Mouse (Mus musculus) R1 (cell line): ENCODE measurements around the gene Igfbp3.

Source experiments
- DNase-seq: peaks from one replicate; pipeline ENCODE4 v3.0.0-alpha.2; 2018; ENCODE audit warnings: low read depth, low spot score

The Igfbp3 gene

DNA sequence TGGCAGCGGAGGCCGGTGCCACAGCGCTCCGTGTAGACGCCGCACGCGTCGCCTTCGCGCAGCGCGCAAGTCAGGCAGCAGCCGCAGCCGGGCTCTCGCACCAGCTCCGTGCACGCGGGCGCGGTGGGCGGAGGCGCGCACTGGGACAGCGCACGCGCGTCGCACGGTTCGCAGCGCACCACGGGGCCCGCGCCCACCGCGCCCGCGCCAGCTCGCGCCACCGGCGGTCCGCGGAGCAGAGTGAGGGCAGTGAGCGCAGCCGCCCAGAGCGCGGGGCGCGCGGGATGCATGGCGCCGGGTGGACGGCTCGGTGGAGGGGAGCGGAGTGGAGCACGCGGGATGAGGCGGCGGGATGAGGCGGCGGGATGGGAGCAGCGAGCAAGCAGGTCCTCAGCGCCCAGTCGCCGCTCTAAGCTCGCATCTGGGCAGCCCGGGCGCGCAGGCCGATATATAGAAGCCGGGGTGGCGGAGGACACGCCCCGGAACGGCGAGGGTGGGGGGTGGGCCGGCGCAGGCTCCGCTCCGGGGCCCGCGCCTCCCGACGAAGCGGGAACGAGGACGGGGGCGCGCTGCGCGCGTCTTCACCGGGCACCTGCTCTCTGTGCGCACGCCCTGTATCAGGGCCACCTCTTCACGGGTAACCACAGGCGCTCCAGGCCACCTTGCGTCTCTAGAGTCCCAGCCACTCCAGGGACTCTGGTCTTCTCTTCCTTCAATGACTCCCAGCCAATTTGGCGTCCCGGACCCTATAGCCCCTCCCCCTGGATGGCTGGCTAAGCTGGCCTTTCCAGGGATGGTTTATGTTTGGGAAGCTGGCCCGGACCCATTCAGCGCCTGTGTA is at the start of gene Igfbp3:
Gene Igfbp3, minus strand, starts transcription at position 423 of the 841 bp plus-strand sequence.
- peak; percentile 69 for DNase-seq

DNA sequence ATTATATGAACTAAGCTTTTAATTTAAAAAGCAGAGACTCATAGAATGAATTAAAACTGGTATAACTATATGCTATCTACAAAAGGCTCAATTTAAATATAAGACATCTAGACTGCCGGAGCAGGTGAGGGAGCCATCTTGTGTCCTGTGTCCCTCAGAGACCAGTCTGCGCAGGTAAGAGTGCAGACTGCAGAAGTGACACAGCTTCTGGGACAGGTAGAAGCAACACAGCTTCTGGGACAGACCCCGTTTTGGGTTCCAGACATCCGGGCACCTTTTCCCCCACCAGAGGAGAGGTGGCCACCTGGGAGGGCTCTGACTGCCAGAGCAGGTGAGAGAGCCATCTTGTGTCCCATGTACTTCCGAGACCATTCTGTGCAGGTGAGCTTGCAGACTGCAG is 37.1 kb upstream of the Igfbp3 start:
- no peak for DNase-seq

DNA sequence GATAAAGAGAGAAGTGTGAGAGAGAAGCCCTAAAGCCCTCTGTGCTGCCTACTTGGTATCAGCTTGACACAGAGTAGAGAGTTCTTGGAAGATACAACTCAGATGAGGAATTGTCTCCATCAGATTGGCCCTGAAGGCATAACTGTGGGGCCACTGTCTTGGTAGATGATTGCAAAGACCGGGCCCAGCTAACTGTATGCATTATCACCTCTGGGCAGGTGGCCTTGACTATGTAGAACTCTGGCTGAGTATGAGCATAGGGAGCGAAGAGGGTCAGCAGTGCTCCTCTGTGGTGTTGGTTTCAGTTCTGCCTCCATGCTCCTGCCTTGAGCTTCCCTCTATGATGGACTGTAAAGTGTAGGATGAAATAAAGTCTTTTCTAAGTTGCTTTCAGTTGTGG is 36.7 kb upstream of the Igfbp3 start:
- no peak for DNase-seq

DNA sequence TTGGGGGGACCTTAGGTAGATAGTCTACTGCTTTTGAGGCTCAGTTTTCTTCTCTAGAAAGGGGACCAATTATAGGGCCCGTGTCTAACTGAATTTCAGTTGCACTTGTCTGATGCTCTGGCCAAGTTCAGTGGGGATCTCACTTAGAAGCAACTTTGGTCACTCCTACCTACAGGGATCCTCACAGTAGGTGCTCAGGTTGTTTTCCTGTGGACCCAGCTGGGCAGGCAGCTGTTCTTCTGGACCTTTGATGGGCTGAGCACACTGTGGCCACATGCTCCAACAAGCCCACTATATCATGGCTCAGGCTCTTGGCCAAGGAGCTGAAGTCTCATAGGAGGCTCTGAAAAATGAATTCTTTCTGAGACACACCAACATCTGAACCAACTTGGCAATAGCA is 31.1 kb upstream of the Igfbp3 start:
- DNase-seq: no peak

DNA sequence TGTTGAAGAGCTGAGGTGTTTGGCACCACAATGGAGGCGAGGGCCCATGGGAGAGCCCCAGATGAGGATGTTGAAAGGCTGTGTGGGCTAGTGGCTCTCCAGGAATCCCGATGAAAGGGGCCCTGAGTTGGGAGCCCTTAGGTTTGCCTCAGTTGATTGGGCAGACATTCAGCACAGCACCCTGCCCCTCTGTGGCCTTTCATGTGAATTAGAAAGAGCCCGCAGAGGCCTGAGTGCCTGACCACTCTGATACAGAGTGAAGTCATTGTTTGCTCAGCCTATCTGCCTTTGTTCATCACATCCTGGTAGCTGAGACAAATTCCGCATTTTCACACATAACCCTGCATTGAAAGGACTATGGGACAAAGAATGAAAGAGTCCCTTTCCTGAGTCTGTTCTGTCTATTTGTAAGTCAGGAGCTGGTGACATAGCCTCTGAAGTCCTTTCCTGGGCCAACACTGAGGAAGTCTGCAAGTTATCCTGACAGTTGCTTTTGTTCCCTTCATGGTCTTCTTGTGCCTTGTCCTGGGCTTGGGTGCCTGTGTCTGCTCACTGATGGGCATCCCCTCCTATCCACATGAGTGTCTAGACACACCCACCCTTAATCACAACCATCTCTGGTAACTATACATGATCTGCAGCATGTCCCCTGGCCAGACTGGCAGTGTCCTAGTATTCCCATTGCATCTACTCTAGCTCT is 25.5 kb upstream of the Igfbp3 start:
- DNase-seq: no peak

GRCm38 (mm10) chr11:7238546-7238945 is 24.8 kb upstream of the Igfbp3 start:
- no peak for DNase-seq

GRCm38 (mm10) chr11:7237712-7238111 is 24.0 kb upstream of the Igfbp3 start:
- DNase-seq: no peak

GRCm38 (mm10) chr11:7236751-7237150 is 23.0 kb upstream of the Igfbp3 start:
- DNase-seq: no peak

DNA sequence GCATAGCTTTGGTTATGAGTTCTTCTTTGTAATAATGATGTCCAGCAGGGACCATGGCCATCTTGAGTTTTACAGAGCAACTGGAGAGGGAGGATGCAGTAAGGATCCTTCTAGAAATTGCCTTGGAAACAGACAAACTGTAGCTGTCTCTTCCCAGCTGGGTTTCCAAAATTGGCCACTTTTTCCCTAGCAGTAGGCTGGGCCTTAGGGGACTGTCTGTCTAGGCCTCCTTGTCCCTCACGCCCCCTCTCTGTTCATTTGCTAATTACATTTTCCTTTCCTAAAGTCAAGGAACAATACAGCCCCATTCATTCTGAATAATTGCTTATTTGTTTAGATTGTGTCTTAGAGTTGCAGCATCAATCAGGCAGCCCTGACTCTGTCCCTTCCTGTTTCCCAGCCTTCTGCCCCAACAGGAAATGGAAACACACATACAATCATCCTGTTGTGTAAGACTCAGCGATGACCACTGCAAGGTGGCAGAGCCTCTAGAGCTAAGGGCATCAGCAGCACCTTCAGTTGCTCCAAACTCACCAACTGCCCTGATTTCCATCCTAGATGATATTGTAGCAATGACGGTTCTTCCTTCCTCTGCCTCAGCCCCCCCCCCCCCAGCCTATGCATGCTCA is 21.4 kb upstream of the Igfbp3 start:
- peak; percentile 28 for DNase-seq

GRCm38 (mm10) chr11:7234436-7234835 is 20.7 kb upstream of the Igfbp3 start:
- no peak for DNase-seq

- DNase-seq: no peak
Measured at GRCm38 (mm10) chr11:7233333-7233732, 19.6 kb upstream of the Igfbp3 start.

DNA sequence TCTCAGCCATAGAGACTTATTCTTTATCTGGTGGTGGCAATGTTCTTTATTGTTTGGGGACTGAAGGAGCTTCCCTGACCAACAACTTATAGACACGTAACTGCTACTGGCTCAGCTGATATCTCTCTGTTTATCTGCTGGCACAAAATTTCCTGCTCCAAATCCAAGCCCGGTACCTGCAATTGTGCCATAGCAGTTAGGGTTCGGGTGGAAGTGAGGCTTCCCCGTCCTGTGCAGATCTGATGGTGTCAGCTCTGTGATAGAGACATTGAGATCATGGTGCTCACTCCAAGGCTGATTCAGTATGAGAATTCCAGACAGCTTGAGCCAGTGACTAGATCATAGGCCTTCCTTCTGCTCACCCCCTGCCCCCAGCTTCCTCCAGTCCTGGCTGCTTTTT is 18.2 kb upstream of the Igfbp3 start:
- DNase-seq: no peak

- DNase-seq: no peak
Measured at GRCm38 (mm10) chr11:7230000-7230399, 16.3 kb upstream of the Igfbp3 start.

DNA sequence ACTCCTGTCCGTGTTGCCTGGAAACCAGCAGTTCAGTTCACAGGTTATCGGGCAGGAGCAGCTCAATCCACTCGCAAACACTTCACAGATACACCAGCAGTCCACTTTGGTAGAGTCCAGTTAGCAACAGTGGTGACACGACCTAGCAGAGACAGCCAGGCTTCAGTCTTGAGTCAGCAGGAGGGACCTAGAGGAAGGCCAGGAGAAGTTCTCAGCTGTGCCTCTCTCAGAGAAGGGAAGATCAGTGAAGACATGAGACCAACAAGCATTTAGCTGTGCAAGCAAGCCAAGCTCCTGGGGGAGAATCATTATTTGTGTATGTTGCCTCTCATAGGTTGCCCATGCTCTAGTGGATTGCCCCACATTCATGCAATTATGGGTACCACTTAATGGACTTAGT is 14.4 kb upstream of the Igfbp3 start:
- no peak for DNase-seq

DNA sequence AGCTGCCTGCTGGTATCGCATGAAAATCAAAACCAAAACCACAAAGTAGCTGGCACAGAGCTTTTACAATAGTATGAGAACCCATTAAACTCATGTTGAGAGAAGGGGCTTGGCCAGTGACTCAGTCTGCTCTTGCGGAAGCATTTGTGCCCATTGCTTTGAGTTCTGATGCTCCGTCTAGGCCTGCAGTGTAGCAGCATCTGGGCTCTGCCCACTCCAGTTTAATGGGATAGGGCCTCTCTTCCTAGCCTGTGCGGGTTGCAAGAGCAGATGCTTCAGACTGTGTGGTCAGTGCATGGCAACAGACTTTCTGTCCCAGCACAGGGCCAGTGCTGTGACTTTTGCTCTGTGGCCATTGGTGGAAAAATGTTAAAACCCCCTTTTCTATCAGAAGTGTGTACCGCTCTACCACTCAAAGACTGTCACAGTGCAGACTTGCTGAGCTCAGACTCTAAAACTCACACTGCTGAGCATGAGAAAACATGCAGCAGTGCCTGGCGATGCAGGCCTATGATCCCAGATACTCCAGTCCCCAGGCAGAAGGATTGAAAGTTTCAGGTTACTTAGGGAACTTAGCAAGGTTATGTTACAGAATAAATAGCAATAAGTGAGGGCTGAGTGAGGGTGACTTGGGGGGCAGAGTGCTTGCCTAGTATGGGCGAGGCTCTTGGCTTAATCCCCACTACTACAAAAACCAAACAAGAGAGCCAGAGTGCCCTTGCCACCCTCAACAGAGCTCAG is 13.3 kb upstream of the Igfbp3 start:
- DNase-seq: no peak

GRCm38 (mm10) chr11:7226200-7226599 is 12.5 kb upstream of the Igfbp3 start:
- DNase-seq: no peak

- peak; percentile 73 for DNase-seq
Measured at GRCm38 (mm10) chr11:7221826-7222225, 8.1 kb upstream of the Igfbp3 start.

DNA sequence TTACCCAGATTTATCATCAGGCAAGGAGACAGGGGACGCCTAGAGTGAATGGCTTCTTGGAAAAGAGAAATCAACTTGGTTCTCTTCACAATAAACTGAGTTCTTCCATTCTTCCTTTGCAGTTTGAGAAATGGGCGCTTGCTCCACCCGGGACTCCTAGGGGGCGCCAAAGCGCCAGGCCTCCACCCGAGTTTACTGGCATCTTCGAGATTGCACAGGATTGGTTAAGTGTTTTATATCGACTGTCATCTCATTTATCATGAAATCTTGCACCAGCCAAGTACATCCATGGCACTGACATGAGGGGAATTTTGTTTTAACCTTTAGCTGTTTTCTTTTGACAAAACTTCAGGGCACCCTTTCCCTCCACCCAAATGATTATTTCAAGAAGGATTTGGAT is 2.0 kb upstream of the Igfbp3 start:
- DNase-seq: peak; percentile 56

GRCm38 (mm10) chr11:7214761-7215160 is 1.0 kb upstream of the Igfbp3 start:
- peak; percentile 74 for DNase-seq

DNA sequence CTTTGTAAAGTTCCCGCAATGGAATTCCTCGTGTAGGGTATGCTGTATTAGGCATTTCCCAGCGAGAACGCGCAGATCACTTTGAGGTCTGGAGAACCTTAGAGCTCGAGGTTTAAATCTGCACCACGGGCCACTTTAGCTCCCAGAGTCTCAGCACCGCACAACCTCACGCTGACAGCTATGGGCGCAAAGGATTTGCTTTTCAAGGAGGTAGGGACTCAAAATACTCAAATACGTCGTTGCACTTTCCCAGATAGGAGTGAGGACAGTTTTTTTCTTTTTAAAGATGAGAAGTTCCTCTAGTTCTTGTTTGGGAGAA is 578 bp upstream of the Igfbp3 start:
- DNase-seq: no peak

GRCm38 (mm10) chr11:7213161-7213500 is 592 bp downstream of the Igfbp3 start:
- DNase-seq: peak; percentile 62

- DNase-seq: no peak
Measured at GRCm38 (mm10) chr11:7212126-7212798, 1.5 kb downstream of the Igfbp3 start.
